Mouse (Mus musculus): ENCODE results near the gene Ttc16. TPM values are rescaled to one million over a fixed set of nuclear protein-coding genes. Genes with fewer than 3 reads are reported as not detected.

Gene Ttc16
- polyA plus RNA-seq, 1 experiment from 2014 or later: 0.41 TPM

DNA sequence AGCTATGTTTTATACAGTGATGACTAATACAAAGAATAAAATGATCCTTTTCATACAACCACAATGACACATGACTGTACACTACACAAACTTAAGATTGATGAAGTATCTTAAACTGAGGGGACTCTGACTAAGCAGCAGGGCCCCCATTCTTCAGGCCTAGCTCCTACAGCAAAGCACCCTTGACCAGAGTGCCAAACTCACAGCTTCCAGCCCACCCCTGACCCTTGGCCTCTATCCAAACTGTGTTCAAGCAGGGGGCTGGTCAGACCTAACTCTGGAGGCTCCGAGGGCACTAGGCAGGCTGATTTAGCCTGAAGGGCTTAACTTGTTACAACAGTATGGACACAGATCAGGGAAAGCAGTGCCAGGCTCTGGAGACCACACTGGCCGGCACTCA, 13.1 kb upstream of the Ttc16 start:
- WGBS: 60% methylated on average over 2 of the region's 2 CpGs
- Histone ChIP-seq H3K4me1 (ENCODE audit: control insufficient read depth, insufficient read depth, low read length) (no peaks in the 10 kb centered on the region), H3K9ac (replicated peaks; ENCODE audit: low read length) (no peak overlapping the region), H3K9me3 (ENCODE audit: control insufficient read depth, low read length) (no peaks in the 10 kb centered on the region), H3K27me3 (ENCODE audit: control insufficient read depth, insufficient read depth, low read length) (no peaks in the 10 kb centered on the region), H3K4me2 (ENCODE audit: low read length) (no peak overlapping the region), H3K4me3 (replicated peaks; ENCODE audit: low read depth, low read length) (no peak overlapping the region), H3K27ac (replicated peaks; ENCODE audit: low read depth, low read length) (no peak overlapping the region), H3K36me3 (ENCODE audit: control insufficient read depth, insufficient read depth, low read length) (peaks cover 38% of the 10 kb centered on the region)
- no peak for DNase-seq
- no peak for ATAC-seq (ENCODE audit: low FRiP score, low TSS enrichment)

DNA sequence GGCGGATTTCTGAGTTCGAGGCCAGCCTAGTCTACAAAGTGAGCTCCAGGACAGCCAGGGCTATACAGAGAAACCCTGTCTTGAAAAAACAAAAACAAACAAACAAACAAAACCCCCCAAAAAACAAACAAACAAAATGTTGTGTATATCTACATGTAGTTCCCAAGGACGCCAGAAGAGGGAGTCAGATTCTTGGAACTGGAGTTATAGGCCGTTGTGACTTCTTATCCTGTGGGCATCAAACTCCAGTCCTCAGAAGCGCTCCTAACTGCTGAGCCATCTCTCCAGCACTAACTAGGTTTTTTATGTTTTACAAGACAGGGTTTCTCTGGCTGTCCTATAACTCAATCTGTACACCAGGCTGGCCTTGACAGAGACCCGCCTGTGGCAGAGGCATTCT, 11.7 kb upstream of the Ttc16 start:
- Histone ChIP-seq H3K27ac (replicated peaks; ENCODE audit: low read depth, low read length) (no peak overlapping the region), H3K4me2 (ENCODE audit: low read length) (no peak overlapping the region), H3K9ac (replicated peaks; ENCODE audit: low read length) (no peak overlapping the region), H3K36me3 (ENCODE audit: control insufficient read depth, insufficient read depth, low read length) (peaks cover 30% of the 10 kb centered on the region), H3K4me3 (replicated peaks; ENCODE audit: low read depth, low read length) (no peak overlapping the region), H3K4me1 (ENCODE audit: control insufficient read depth, insufficient read depth, low read length) (no peaks in the 10 kb centered on the region), H3K9me3 (ENCODE audit: control insufficient read depth, low read length) (no peaks in the 10 kb centered on the region), H3K27me3 (ENCODE audit: control insufficient read depth, insufficient read depth, low read length) (no peaks in the 10 kb centered on the region)
- ATAC-seq (ENCODE audit: low FRiP score, low TSS enrichment): no peak
- peak; percentile 51 for DNase-seq
- WGBS: 65% methylated on average over 6 of the region's 6 CpGs

DNA sequence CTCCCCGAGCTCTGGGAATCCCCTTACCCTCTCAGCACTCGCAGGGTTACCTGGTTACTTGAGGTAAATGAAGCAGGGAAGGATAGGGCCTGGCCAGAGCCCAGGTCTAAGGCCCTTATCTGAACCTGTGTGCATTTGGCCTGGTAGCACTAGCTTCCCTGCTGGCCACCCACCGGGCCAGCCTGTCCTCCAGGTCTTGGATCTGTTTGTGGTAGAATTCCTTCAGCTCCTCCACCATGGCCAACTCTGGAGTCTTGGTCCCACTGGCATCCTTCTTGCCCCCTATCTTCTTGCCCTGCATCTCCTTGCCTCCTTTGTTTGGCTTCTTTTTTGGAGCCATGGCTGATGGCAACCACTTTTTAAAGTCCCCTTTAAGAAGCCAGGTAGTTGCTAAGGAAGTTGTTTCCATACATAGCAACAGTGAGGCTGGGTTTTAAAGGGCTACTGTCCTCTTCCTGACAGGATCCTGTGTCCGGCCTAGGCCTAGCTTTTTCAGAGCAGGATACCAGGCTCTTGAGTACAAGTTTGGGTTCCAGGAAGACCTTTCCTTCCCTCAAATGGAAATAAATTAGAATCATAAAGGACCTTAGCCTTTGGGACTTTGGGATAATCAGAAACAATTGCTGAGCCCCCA, 8.7 kb upstream of the Ttc16 start, which contains the start of gene Cfap157:
Gene Cfap157, minus strand, starts transcription at position 381 of the 634 bp plus-strand sequence.
- no peak within 1 kb of the TSS for H3K4me2 ChIP-seq (ENCODE audit: low read length)
- no peaks in the 10 kb centered on the region for H3K27me3 ChIP-seq (ENCODE audit: control insufficient read depth, insufficient read depth, low read length)
- H3K4me3 ChIP-seq (replicated peaks; ENCODE audit: low read depth, low read length): no peak within 1 kb of the TSS
- peaks cover 2% of the 10 kb centered on the region for H3K36me3 ChIP-seq (ENCODE audit: control insufficient read depth, insufficient read depth, low read length)
- no peaks in the 10 kb centered on the region for H3K4me1 ChIP-seq (ENCODE audit: control insufficient read depth, insufficient read depth, low read length)
- ATAC-seq (ENCODE audit: low FRiP score, low TSS enrichment): no peak
- no peak within 1 kb of the TSS for H3K9ac ChIP-seq (replicated peaks; ENCODE audit: low read length)
- DNase-seq: peak; percentile 64
- 74% methylated on average over 4 of the region's 4 CpGs for WGBS
- no peak within 1 kb of the TSS for H3K27ac ChIP-seq (replicated peaks; ENCODE audit: low read depth, low read length)
- H3K9me3 ChIP-seq (ENCODE audit: control insufficient read depth, low read length): no peaks in the 10 kb centered on the region

DNA sequence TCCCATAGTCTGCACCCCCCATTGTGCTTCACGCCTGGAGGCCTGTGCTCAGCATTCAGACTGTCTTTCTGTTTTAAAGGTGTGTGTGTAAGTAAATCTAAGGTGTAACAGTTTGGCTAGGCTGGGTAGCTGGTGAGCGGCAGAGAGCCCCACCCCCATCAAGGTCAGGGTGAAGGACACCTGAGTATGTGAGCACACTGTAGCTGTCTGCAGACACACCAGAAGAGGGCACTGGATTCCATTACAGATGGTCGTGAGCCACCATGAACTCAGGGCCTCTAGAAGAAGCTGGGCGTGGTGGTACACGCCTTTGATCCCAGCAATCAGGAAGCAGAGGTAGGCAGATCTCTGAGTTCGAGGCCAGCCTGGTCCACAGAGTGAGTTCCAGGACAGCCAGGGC, 6.3 kb upstream of the Ttc16 start:
- no peak overlapping the region for H3K27ac ChIP-seq (replicated peaks; ENCODE audit: low read depth, low read length)
- DNase-seq: no peak
- H3K9ac ChIP-seq (replicated peaks; ENCODE audit: low read length): no peak overlapping the region
- no peaks in the 10 kb centered on the region for H3K4me1 ChIP-seq (ENCODE audit: control insufficient read depth, insufficient read depth, low read length)
- 86% methylated on average over 6 of the region's 6 CpGs for WGBS
- H3K9me3 ChIP-seq (ENCODE audit: control insufficient read depth, low read length): no peaks in the 10 kb centered on the region
- no peak overlapping the region for H3K4me2 ChIP-seq (ENCODE audit: low read length)
- H3K4me3 ChIP-seq (replicated peaks; ENCODE audit: low read depth, low read length): no peak overlapping the region
- H3K27me3 ChIP-seq (ENCODE audit: control insufficient read depth, insufficient read depth, low read length): no peaks in the 10 kb centered on the region
- no peaks in the 10 kb centered on the region for H3K36me3 ChIP-seq (ENCODE audit: control insufficient read depth, insufficient read depth, low read length)
- no peak for ATAC-seq (ENCODE audit: low FRiP score, low TSS enrichment)

DNA sequence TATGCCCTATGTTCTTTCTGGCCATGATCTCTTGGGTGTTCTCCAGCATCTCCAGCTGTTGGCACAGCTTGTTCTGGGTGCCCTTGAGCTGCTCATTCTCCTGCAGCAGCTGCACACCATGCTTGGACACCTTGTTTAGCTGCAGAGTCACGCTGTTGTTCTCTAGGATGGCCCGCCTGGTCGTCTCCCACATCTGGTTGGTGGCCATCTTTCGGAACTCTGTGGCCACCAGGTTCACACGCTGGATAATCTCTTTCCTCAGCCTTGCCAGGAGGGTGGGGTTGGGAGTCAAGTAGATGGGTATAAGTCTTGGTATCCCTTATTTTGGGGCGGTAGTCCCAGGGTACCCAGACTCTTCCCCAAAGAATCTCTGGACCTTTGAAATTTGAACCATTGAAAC, 4.3 kb upstream of the Ttc16 start:
- no peaks in the 10 kb centered on the region for H3K36me3 ChIP-seq (ENCODE audit: control insufficient read depth, insufficient read depth, low read length)
- no peak overlapping the region for H3K4me3 ChIP-seq (replicated peaks; ENCODE audit: low read depth, low read length)
- H3K4me2 ChIP-seq (ENCODE audit: low read length): no peak overlapping the region
- H3K27me3 ChIP-seq (ENCODE audit: control insufficient read depth, insufficient read depth, low read length): no peaks in the 10 kb centered on the region
- H3K27ac ChIP-seq (replicated peaks; ENCODE audit: low read depth, low read length): no peak overlapping the region
- ATAC-seq (ENCODE audit: low FRiP score, low TSS enrichment) (no peak), DNase-seq (no peak)
- no peak overlapping the region for H3K9ac ChIP-seq (replicated peaks; ENCODE audit: low read length)
- no peaks in the 10 kb centered on the region for H3K9me3 ChIP-seq (ENCODE audit: control insufficient read depth, low read length)
- H3K4me1 ChIP-seq (ENCODE audit: control insufficient read depth, insufficient read depth, low read length): peaks cover 9% of the 10 kb centered on the region
- WGBS: 91% methylated on average over 6 of the region's 6 CpGs

DNA sequence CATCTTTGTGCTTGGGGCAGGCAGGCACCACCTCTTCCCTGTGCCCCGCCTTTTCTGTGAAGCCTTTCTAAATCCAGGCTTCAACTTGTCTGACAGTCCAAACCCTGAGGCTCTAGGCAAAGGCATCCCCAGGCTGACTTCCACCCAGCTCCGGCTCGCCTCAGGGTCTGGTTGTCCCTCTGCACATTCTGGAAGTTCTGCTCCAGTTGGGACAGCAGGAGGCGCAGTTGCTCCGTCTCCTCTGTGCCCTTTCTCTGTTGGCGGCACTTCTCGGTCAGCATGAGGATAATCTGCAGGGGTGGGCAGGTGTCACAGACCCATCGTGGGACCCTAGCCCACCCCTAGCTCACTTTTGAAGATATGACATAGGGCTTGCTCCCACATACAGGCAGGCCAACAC, 3.7 kb upstream of the Ttc16 start:
- no peak overlapping the region for H3K9ac ChIP-seq (replicated peaks; ENCODE audit: low read length)
- no peaks in the 10 kb centered on the region for H3K27me3 ChIP-seq (ENCODE audit: control insufficient read depth, insufficient read depth, low read length)
- H3K4me2 ChIP-seq (ENCODE audit: low read length): no peak overlapping the region
- H3K4me1 ChIP-seq (ENCODE audit: control insufficient read depth, insufficient read depth, low read length): peaks cover 9% of the 10 kb centered on the region
- no peak overlapping the region for H3K27ac ChIP-seq (replicated peaks; ENCODE audit: low read depth, low read length)
- WGBS: 8% methylated on average over 8 of the region's 8 CpGs
- ATAC-seq (ENCODE audit: low FRiP score, low TSS enrichment): no peak
- no peak overlapping the region for H3K4me3 ChIP-seq (replicated peaks; ENCODE audit: low read depth, low read length)
- peak; percentile 59 for DNase-seq
- H3K36me3 ChIP-seq (ENCODE audit: control insufficient read depth, insufficient read depth, low read length): no peaks in the 10 kb centered on the region
- H3K9me3 ChIP-seq (ENCODE audit: control insufficient read depth, low read length): no peaks in the 10 kb centered on the region

DNA sequence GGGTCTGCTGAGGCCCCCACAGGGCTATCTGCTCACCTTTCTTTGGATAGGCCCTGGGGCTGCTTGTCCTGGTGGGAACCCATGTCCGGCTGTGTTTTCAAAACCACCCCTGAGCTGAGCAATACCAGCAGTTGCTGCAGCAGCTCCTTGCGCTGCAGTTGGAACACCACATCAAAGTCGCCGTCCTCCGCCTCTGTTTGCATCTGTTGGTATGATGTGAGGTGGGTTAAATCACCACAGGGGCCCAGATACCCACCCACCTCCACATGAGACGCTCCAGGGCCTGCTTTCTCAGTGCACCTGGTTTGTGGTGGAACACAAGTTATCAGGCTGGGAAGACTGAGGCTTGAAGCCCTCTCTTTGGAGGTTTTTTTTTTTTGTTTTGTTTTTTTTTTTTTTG, 2.6 kb upstream of the Ttc16 start:
- Histone ChIP-seq H3K4me3 (replicated peaks; ENCODE audit: low read depth, low read length) (no peak overlapping the region), H3K36me3 (ENCODE audit: control insufficient read depth, insufficient read depth, low read length) (no peaks in the 10 kb centered on the region), H3K27me3 (ENCODE audit: control insufficient read depth, insufficient read depth, low read length) (no peaks in the 10 kb centered on the region), H3K9ac (replicated peaks; ENCODE audit: low read length) (no peak overlapping the region), H3K4me1 (ENCODE audit: control insufficient read depth, insufficient read depth, low read length) (peaks cover 9% of the 10 kb centered on the region), H3K4me2 (ENCODE audit: low read length) (no peak overlapping the region), H3K27ac (replicated peaks; ENCODE audit: low read depth, low read length) (no peak overlapping the region), H3K9me3 (ENCODE audit: control insufficient read depth, low read length) (no peaks in the 10 kb centered on the region)
- ATAC-seq (ENCODE audit: low FRiP score, low TSS enrichment) (no peak), DNase-seq (no peak)
- WGBS: 93% methylated on average over 6 of the region's 6 CpGs

DNA sequence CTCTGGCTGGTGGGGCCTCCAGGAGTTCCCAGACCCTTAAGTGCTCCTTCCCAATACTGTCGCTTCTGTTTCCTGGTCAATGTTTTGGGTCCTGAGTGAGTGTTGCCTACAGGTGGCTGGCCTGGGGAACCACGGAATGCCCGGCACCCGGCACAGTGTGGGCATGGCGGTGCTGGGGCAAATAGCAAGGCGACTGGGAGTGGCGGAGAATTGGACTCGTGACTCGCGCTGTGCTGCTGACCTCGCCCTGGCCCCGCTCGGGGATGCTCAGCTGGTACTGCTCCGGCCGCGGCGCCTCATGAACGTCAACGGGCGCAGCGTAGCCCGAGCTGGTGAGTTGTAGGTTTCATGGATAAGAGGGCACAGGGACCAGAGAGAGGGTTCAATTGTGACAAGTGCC, 759 bp upstream of the Ttc16 start:
- 19% methylated on average over 22 of the region's 22 CpGs for WGBS
- peak overlapping the region; percentile 77 for H3K4me2 ChIP-seq (ENCODE audit: low read length)

DNA sequence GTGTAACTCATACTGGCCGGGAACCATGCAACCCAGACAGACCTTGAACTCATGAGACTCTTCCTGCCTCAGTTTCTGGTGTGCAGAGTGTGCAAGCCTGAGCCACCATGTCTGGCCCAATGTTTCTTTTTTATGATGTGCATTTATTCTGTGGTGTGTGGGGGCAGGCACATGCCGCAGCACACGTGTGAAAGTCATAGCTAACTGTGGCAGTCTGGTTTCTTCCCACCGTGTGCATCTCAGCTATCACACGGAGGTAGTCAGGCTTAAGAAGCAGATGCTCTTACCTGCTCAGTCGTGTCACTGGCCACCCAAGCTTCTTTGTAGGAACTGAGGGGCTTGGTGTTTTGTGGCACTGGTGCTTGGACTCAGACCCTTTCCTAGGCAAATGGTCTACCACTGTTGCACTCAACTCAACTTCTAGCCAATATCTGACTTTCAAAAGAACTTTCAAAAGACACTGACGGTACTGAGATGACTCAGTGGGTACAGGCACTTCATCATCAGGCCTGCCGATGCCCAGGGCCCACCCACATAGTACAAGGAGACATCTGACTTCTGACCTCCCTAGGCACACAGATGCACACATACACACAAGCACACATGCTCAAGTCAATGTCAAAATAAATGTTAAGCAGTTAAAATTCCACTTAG, 2.7 kb downstream of the Ttc16 start:
- Histone ChIP-seq H3K9me3 (ENCODE audit: control insufficient read depth, low read length) (no peaks in the 10 kb centered on the region), H3K36me3 (ENCODE audit: control insufficient read depth, insufficient read depth, low read length) (no peaks in the 10 kb centered on the region), H3K4me1 (ENCODE audit: control insufficient read depth, insufficient read depth, low read length) (peaks cover 16% of the 10 kb centered on the region), H3K27ac (replicated peaks; ENCODE audit: low read depth, low read length) (no peak overlapping the region), H3K4me2 (ENCODE audit: low read length) (no peak overlapping the region), H3K27me3 (ENCODE audit: control insufficient read depth, insufficient read depth, low read length) (no peaks in the 10 kb centered on the region), H3K9ac (replicated peaks; ENCODE audit: low read length) (no peak overlapping the region), H3K4me3 (replicated peaks; ENCODE audit: low read depth, low read length) (no peak overlapping the region)
- DNase-seq (no peak), ATAC-seq (ENCODE audit: low FRiP score, low TSS enrichment) (no peak)
- WGBS: 89% methylated on average over 8 of the region's 8 CpGs

More for the DNA sequence above, 759 bp upstream of the Ttc16 start:
- Histone ChIP-seq H3K36me3 (ENCODE audit: control insufficient read depth, insufficient read depth, low read length) (no peaks in the 10 kb centered on the region), H3K27ac (replicated peaks; ENCODE audit: low read depth, low read length) (no peak overlapping the region), H3K9ac (replicated peaks; ENCODE audit: low read length) (peak overlapping the region; percentile 46; the same call in 1 of the 2 replicates), H3K4me1 (ENCODE audit: control insufficient read depth, insufficient read depth, low read length) (peaks cover 9% of the 10 kb centered on the region), H3K4me3 (replicated peaks; ENCODE audit: low read depth, low read length) (peak overlapping the region; percentile 60), H3K27me3 (ENCODE audit: control insufficient read depth, insufficient read depth, low read length) (no peaks in the 10 kb centered on the region), H3K9me3 (ENCODE audit: control insufficient read depth, low read length) (no peaks in the 10 kb centered on the region)
- DNase-seq (no peak), ATAC-seq (ENCODE audit: low FRiP score, low TSS enrichment) (no peak)

All from midbrain, embryonic 14.5 days (tissue).